Mouse (Mus musculus) small intestine, adult 2 months (tissue): ENCODE data around the gene Rprd2.
"Not testable (repeated sequence)": the region's sequence is repeated elsewhere in the genome, so short reads cannot be mapped to it uniquely, and the experiment has no call there.

Experiments used
- CTCF ChIP-seq: fragments of 200-500 bp; IDR thresholded peaks from 2 replicates; pipeline ENCODE4 v1.5.1; 2012; ENCODE audit warnings: low read depth, mild to moderate bottlenecking, control low read depth, inconsistent platforms, low read length, moderate library complexity, mixed read lengths; ENCODE audit not compliant: insufficient replicate concordance, insufficient read length; ENCODE audit errors: extremely low read depth
- POLR2A ChIP-seq: fragments of 200-500 bp; IDR thresholded peaks from 2 replicates; pipeline ENCODE4 v1.6.1; 2012; ENCODE audit warnings: low read depth, mild to moderate bottlenecking, control low read depth, inconsistent platforms, low read length, moderate library complexity

- not testable (repeated sequence) for TF ChIP-seq POLR2A, CTCF
Observed at GRCm38 (mm10) chr3:95807630-95808029, 11.0 kb downstream of the Rprd2 start.
